Mouse (Mus musculus) left cerebral cortex, adult 2 months (tissue): ENCODE measurements around the gene Aff4. TPM values are rescaled to one million over a fixed set of nuclear protein-coding genes. Genes with fewer than 3 reads are reported as not detected.

ENCODE experiments used
- DNase-seq, 2 experiments: peaks; one replicate each; pipeline ENCODE4 v3.0.0; 2021 to 2022; ENCODE audit warnings: low spot score in 2 of 2, mixed read lengths in 1 of 2; ENCODE audit errors: extremely low spot score in 1 of 2
- H3K27ac ChIP-seq: fragments of 200-600 bp; 2 replicates; pipeline ENCODE4 v1.8.1; 2022
- H3K4me3 ChIP-seq: fragments of 200-600 bp; 2 replicates; pipeline ENCODE4 v1.8.1; 2022
- CTCF ChIP-seq: fragments of 200-600 bp; IDR thresholded peaks from 2 replicates; pipeline ENCODE4 v1.8.1; 2022; ENCODE audit warnings: antibody characterized with exemption, mild to moderate bottlenecking, moderate library complexity
- intact Hi-C: fragments of 180-260 bp; cut with DNase I; formaldehyde crosslinking; loops from one replicate; pipeline ENCODE4 v1.15.1; 2025
- total RNA-seq, 2 experiments: library from RNA; stranded (reverse); gene quantifications; 2 replicates each; pipeline ENCODE4 v1.2.3; 2021

Aff4 gene
- total RNA-seq, 2 experiments from 2014 or later: 187 to 201 TPM

GRCm38 (mm10) chr11:53345328-53345727 lies 5.3 kb upstream of the Aff4 start:
- DNase-seq: no peak
- H3K27ac ChIP-seq: no peak overlapping the region
- intact Hi-C loops: no loop called here

GRCm38 (mm10) chr11:53345738-53346137 lies 4.9 kb upstream of the Aff4 start:
- intact Hi-C loops: no loop called here
- Histone ChIP-seq H3K4me3 (no peak overlapping the region), H3K27ac (no peak overlapping the region)
- DNase-seq: no peak
- no peak for TF ChIP-seq CTCF

More at GRCm38 (mm10) chr11:53345328-53345727, 5.3 kb upstream of the Aff4 start:
- H3K4me3 ChIP-seq: no peak overlapping the region
- TF ChIP-seq CTCF: no peak

- peak; percentile 42 to 44 for DNase-seq
- intact Hi-C loops: loop anchor here (1.0 kb wide), 1 partner anchor 51 kb away; the partner anchor contains the start of gene Hspa4
- peak overlapping the region; percentile 95 for H3K27ac ChIP-seq
- H3K4me3 ChIP-seq: peak overlapping the region; percentile 78
- TF ChIP-seq CTCF: no peak
Observed at GRCm38 (mm10) chr11:53351224-53351942, 750 bp downstream of the Aff4 start.

GRCm38 (mm10) chr11:53351943-53352590 lies 1.4 kb downstream of the Aff4 start:
- Histone ChIP-seq H3K27ac (peak overlapping the region; percentile 95), H3K4me3 (peak overlapping the region; percentile 78)
- TF ChIP-seq CTCF: no peak
- intact Hi-C loops: loop anchor here (1.0 kb wide), 1 partner anchor 52 kb away; the partner anchor contains the start of gene Hspa4
- no peak for DNase-seq

GRCm38 (mm10) chr11:53358504-53359155 lies 8.0 kb downstream of the Aff4 start:
- no peak for TF ChIP-seq CTCF
- Histone ChIP-seq H3K27ac (no peak overlapping the region), H3K4me3 (no peak overlapping the region)
- no peak for DNase-seq
- intact Hi-C loops: no loop called here

- TF ChIP-seq CTCF: no peak
- H3K4me3 ChIP-seq: no peak overlapping the region
- intact Hi-C loops: no loop called here
Observed at GRCm38 (mm10) chr11:53367032-53367431, 16.4 kb downstream of the Aff4 start.

GRCm38 (mm10) chr11:53378918-53379317 lies 28.3 kb downstream of the Aff4 start:
- intact Hi-C loops: no loop called here

More at GRCm38 (mm10) chr11:53367032-53367431, 16.4 kb downstream of the Aff4 start:
- H3K27ac ChIP-seq: no peak overlapping the region
- DNase-seq: no peak

GRCm38 (mm10) chr11:53383758-53384428 lies 33.3 kb downstream of the Aff4 start:
- Histone ChIP-seq H3K27ac (no peak overlapping the region), H3K4me3 (no peak overlapping the region)
- intact Hi-C loops: no loop called here
- no peak for DNase-seq
- no peak; the same call in 1 of the 2 replicates for TF ChIP-seq CTCF

More at GRCm38 (mm10) chr11:53378918-53379317, 28.3 kb downstream of the Aff4 start:
- Histone ChIP-seq H3K4me3 (no peak overlapping the region), H3K27ac (no peak overlapping the region)
- no peak for DNase-seq
- no peak for TF ChIP-seq CTCF

- Histone ChIP-seq H3K27ac (no peak overlapping the region), H3K4me3 (no peak overlapping the region)
- TF ChIP-seq CTCF: no peak
- no peak for DNase-seq
- intact Hi-C loops: no loop called here
Observed at GRCm38 (mm10) chr11:53393856-53394255, 43.2 kb downstream of the Aff4 start.

GRCm38 (mm10) chr11:53403638-53404037 lies 53.0 kb downstream of the Aff4 start:
- no peak overlapping the region for H3K27ac ChIP-seq
- TF ChIP-seq CTCF: no peak
- intact Hi-C loops: no loop called here
- no peak overlapping the region for H3K4me3 ChIP-seq
- no peak for DNase-seq

- intact Hi-C loops: no loop called here
- TF ChIP-seq CTCF: peak; percentile 70
- Histone ChIP-seq H3K4me3 (no peak overlapping the region), H3K27ac (no peak overlapping the region)
- no peak for DNase-seq
Observed at GRCm38 (mm10) chr11:53411738-53412137, 61.1 kb downstream of the Aff4 start.
